Mouse (Mus musculus): ENCODE results near the gene Rtn4rl2. TPM values are rescaled to one million over a fixed set of nuclear protein-coding genes. Genes with fewer than 3 reads are reported as not detected.
A peak's percentile ranks its signal among the peaks of the same experiment; 100 is the strongest.

Gene Rtn4rl2
- polyA plus RNA-seq, 1 experiment from 2014 or later, result 3.6 TPM

DNA sequence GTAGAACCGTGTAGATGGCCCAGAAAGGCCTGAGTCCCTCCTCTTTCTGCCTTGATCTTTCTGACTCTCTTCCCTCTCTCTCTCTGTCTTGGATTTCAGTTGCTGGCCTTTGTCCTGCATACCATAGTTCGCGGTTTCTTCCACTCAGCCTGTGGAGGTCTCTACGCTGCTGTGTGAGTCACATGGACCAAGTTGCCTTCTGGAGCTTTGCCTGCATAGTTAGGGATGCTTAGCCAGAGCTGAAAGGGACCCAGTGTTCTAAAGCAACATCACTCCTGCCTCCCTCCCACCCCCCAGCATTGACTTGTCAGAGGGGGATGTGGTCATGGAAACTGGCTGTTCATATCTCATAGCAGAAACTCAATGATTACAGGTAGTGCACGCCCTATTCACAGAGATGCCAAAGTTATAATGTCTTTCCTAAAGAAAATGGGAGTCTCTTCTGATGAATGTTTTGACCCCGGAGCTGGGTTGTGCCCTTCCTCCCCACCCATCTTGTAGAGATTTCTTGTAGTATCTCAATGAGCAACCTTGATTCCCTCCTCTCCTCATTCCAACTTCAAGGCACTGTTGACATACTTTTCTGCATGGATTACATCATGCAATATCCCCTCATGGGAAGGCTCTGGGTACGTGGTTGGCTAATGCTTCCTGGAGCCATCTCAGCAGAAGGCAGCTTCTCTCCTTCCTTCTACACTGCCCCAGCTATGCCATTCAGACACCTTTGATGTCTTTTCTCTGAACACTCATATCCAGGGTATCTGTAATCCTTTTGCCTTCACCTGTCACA is 26.3 kb downstream of the Rtn4rl2 start:
- no peaks in the 10 kb centered on the region for H3K36me3 ChIP-seq
- WGBS, result 86% methylated on average over 7 of the region's 7 CpGs
- H3K4me2 ChIP-seq (replicated peaks), result no peak overlapping the region
- H3K27me3 ChIP-seq, result peaks cover 4% of the 10 kb centered on the region; the same call in 1 of the 2 replicates
- no peak overlapping the region for H3K4me3 ChIP-seq (replicated peaks)
- H3K4me1 ChIP-seq (replicated peaks), result no peaks in the 10 kb centered on the region; the same call in 1 of the 2 replicates
- no peak overlapping the region for H3K27ac ChIP-seq
- H3K9me3 ChIP-seq, result no peaks in the 10 kb centered on the region
- no peak overlapping the region for H3K9ac ChIP-seq (replicated peaks)
- no peak for ATAC-seq

DNA sequence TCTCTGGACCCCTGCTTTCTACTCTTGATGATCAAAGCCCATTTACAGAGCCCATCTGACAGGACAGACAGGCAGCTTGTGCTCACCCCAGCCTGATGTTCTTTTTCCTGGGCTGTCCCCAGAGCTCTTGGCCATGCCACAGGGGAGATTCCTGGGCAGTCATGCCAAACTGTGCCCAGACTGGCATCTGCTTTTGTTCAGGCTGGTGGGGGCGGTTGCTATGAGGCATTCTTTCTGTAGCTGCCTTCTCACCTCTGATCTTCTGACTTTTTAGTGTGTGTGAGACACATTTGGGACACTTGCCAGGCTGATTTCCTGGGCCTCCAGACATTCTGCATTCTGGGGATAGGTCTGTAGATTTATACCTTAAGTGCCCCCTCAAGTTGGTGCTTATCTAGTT is 28.0 kb downstream of the Rtn4rl2 start:
- no peaks in the 10 kb centered on the region for H3K36me3 ChIP-seq
- WGBS, result 84% methylated on average over 1 of the region's 1 CpGs
- H3K4me2 ChIP-seq (replicated peaks), result no peak overlapping the region
- no peak overlapping the region for H3K27ac ChIP-seq
- no peak overlapping the region for H3K9ac ChIP-seq (replicated peaks)
- no peaks in the 10 kb centered on the region for H3K9me3 ChIP-seq
- H3K4me1 ChIP-seq (replicated peaks), result no peaks in the 10 kb centered on the region
- no peak overlapping the region for H3K4me3 ChIP-seq (replicated peaks)
- no peaks in the 10 kb centered on the region for H3K27me3 ChIP-seq
- no peak for ATAC-seq

DNA sequence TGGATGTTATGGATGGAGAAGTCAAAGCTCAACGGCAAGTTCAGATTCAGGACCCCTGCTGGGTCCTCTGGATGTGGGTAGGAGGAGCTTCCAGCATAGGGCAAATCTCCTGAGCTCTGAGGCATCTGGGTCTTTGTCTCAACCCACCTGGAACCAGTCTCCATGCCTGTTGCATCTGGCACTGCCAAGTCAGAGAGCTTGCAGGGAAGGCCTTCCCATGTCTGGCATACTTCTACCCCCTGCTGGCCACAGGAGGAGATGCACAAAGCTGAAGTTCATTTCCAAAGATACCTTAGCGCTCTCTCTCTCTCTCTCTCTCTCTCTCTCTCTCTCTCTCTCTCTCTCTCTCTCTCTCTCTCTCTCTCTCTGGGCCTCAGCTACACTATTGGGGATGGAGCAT is 30.8 kb downstream of the Rtn4rl2 start:
- Histone ChIP-seq H3K4me3 (replicated peaks) (no peak overlapping the region), H3K27me3 (no peaks in the 10 kb centered on the region), H3K27ac (no peak overlapping the region), H3K4me1 (replicated peaks) (peaks cover 4% of the 10 kb centered on the region), H3K9me3 (no peaks in the 10 kb centered on the region), H3K4me2 (replicated peaks) (no peak overlapping the region), H3K9ac (replicated peaks) (no peak overlapping the region), H3K36me3 (no peaks in the 10 kb centered on the region)
- 76% methylated on average over 2 of the region's 2 CpGs for WGBS
- peak; percentile 70 for ATAC-seq

DNA sequence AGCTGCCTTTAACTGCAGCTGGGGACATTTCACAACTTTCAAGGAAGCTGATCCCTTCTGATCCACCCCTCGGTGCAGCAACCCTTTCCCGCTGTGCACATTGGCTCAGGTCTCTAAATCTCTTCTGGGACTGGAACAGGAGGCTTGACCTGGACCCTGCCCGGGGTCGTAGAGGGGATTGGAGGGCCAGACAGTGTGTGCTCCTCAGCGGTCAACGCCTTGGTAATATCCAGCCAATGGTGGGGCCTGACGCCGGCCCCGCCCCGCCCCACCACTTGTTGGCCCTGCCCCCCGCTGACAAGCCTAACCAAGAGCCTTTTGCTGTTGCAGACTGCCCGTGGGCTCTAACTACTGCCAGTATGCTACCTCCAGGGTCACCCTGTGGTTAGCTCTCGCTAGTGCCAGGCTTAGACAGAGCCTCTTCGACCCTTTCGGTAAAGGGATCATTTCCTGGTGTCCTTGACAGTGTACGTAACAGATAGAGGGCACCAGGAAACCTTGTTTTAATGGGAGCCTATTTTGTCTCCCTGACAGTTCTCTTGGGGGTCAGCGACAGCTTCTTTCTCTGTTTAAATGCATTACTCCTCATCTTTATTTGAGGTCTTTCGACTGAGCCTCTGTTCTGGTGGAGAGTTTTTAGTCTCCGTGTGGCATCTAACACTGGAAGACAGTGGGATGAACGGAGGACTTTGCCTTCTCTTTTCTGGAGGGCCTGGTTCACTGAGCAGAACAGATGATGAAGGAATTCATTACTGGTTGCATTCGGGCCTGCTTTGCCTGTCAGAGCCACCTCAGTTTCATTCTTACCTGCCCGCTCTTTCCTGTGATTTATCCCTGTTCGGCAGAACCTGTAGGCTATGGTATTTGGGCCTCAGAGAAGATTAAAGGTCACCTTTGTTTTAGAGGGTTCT is 35.1 kb downstream of the Rtn4rl2 start:
- peaks cover 4% of the 10 kb centered on the region for H3K4me1 ChIP-seq (replicated peaks)
- WGBS, result 30% methylated on average over 23 of the region's 23 CpGs
- H3K4me3 ChIP-seq (replicated peaks), result no peak overlapping the region
- H3K4me2 ChIP-seq (replicated peaks), result peak overlapping the region; percentile 21
- no peaks in the 10 kb centered on the region for H3K9me3 ChIP-seq
- H3K27me3 ChIP-seq, result no peaks in the 10 kb centered on the region
- H3K9ac ChIP-seq (replicated peaks), result no peak overlapping the region
- H3K27ac ChIP-seq, result no peak overlapping the region
- ATAC-seq, result peak; percentile 49; the same call in 1 of the 2 replicates
- no peaks in the 10 kb centered on the region for H3K36me3 ChIP-seq

DNA sequence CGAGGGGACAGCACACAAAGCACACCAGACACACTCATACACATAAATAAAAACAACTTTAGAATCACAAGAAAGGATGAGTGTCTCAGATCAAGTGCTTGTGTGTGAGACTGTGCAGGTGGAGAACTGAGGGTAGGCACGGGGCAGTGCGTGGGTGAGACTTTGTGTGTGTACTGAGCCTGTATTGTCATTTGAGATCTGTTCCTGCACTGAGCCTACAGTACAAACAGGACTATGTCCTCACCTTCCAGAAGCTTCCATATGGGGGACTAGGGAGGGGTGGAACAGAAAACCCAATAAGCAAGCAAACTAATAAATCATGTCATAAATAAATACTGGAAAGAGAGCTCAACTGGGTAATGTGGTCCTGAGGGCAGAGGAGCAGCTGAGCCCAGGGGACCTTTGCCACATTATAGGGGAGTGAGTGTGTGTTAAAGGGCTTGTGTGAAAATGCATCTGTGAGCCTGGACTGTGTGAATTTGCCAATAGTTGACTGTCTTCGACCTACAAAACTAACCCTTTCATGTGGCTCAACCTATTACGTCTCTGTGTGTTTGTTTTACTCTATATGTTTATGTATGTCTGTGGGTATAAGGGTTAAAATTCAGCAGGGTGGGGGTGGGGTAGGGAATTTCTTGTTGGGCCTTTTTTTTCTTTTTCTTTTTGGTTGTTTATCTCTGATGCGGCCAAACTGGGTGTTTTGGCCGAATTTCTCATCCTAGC is 35.9 kb downstream of the Rtn4rl2 start:
- H3K4me2 ChIP-seq (replicated peaks), result no peak overlapping the region
- no peak overlapping the region for H3K9ac ChIP-seq (replicated peaks)
- no peak for ATAC-seq
- H3K9me3 ChIP-seq, result no peaks in the 10 kb centered on the region
- H3K36me3 ChIP-seq, result no peaks in the 10 kb centered on the region
- no peak overlapping the region for H3K27ac ChIP-seq
- peaks cover 4% of the 10 kb centered on the region for H3K4me1 ChIP-seq (replicated peaks)
- no peak overlapping the region for H3K4me3 ChIP-seq (replicated peaks)
- 64% methylated on average over 7 of the region's 7 CpGs for WGBS
- H3K27me3 ChIP-seq, result no peaks in the 10 kb centered on the region

DNA sequence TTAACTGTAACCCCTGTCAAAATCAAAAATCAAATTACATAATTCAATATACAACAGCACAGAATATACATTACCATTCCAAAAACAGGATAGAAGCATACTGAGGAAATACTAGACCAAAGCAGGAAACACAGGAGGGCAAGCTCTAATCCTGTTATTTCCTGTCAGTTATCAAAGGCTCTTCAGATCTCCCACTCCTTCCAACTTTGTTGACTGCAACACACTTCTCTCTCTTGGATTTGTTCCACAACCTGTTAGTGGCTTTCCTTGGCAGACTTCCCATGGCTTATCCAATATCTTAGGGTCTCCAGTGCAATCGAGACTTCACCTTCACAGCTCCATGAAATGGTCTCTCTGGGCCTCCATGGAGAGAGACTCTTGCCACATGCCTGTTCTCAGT is 41.3 kb downstream of the Rtn4rl2 start:
- Histone ChIP-seq H3K4me3 (replicated peaks) (no peak overlapping the region), H3K36me3 (no peaks in the 10 kb centered on the region), H3K27me3 (peaks cover 19% of the 10 kb centered on the region), H3K9ac (replicated peaks) (no peak overlapping the region), H3K4me2 (replicated peaks) (no peak overlapping the region), H3K9me3 (no peaks in the 10 kb centered on the region), H3K27ac (no peak overlapping the region), H3K4me1 (replicated peaks) (peaks cover 10% of the 10 kb centered on the region)
- no peak for ATAC-seq
- WGBS, result 85% methylated on average over 1 of the region's 1 CpGs

DNA sequence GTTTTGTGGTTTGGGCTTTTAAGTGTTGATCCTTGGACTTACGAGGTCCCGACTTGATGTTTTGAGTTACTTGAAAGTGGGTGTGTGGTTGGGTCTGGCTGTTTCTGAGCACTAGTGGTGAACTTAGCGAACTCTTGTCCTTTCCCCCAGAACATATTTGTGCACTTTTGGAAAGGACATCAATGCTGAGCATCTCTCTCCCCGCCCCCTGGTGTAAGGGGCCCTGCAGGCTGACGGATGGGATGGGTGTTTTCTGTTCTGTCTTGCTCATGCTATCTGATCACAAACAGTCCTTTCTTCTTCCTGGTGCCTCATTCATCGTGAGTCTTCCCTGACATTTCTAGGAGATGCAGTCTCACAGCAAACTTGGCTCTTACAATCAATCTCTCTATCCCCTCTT is 42.9 kb downstream of the Rtn4rl2 start:
- Histone ChIP-seq H3K9me3 (no peaks in the 10 kb centered on the region), H3K27ac (no peak overlapping the region), H3K9ac (replicated peaks) (no peak overlapping the region), H3K36me3 (no peaks in the 10 kb centered on the region), H3K27me3 (peaks cover 35% of the 10 kb centered on the region), H3K4me2 (replicated peaks) (no peak overlapping the region), H3K4me3 (replicated peaks) (no peak overlapping the region), H3K4me1 (replicated peaks) (peaks cover 26% of the 10 kb centered on the region)
- WGBS, result 88% methylated on average over 6 of the region's 6 CpGs
- no peak for ATAC-seq

DNA sequence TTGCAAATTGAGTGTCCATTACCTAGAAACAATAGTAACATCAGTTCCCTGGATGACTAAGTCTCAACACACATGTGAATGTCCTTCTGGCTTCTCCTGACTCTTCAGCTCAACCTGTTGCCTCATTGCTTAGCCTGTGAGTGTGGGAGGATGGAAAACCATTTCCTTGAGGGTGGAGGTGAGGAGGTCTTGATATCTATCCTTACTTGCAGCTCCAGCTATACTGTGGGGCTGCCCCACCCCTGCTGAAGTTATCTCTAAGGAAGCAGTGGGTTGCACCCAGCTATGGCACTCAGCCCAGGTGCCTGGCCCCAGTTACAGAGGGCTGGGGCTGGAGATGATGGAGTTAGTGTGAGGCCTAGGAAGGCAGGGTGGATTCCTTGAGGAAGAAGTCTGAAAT is 44.6 kb downstream of the Rtn4rl2 start:
- no peak overlapping the region for H3K9ac ChIP-seq (replicated peaks)
- H3K4me3 ChIP-seq (replicated peaks), result no peak overlapping the region
- no peak overlapping the region for H3K27ac ChIP-seq
- H3K4me2 ChIP-seq (replicated peaks), result 0 out of 2 replicates have a peak overlapping the region, but pooled peaks have one; percentile 91
- H3K36me3 ChIP-seq, result no peaks in the 10 kb centered on the region
- H3K27me3 ChIP-seq, result peaks cover 52% of the 10 kb centered on the region
- no peak for ATAC-seq
- H3K4me1 ChIP-seq (replicated peaks), result peaks cover 27% of the 10 kb centered on the region
- no peaks in the 10 kb centered on the region for H3K9me3 ChIP-seq

DNA sequence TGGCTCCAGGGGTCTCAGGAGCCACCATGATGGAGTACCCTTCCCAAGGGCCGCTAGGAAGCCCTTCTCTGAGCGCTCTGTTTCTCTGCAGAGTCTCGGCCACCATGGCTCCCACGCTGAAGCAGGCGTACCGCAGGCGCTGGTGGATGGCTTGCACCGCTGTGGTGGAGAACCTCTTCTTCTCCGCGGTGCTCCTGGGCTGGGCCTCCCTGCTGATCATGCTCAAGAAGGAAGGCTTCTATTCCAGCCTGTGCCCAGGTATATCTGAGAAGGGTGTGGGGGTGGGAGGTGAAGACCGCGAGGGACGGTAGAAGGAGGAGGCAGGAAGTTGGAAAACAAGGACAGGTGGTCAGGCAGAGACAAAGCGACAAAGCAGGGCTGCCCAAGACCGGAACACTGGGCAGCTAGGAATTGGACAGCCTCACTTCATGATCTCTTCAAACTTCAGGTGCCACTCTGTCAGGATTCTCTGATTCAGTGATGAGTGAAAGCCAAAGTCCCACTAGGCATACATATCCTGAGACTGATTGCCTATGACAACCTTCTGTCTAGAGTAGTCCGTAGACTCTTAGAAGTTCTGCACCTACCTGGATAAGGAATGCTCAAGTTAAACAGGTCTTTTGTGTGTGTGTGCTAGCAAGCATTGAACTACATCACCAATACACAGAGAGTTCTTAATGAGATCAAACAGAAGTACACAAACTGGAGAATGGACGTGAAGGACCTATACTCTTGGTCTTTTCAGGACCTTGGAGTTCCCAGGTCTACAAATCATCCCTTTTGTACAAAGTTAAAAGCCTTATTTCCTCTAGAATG is 45.6 kb downstream of the Rtn4rl2 start:
- peaks cover 27% of the 10 kb centered on the region for H3K4me1 ChIP-seq (replicated peaks)
- H3K27ac ChIP-seq, result no peak overlapping the region
- peak overlapping the region; percentile 65 for H3K9ac ChIP-seq (replicated peaks)
- H3K36me3 ChIP-seq, result no peaks in the 10 kb centered on the region
- WGBS, result 8% methylated on average over 17 of the region's 17 CpGs
- peaks cover 53% of the 10 kb centered on the region for H3K27me3 ChIP-seq
- ATAC-seq, result no peak
- H3K4me2 ChIP-seq (replicated peaks), result peak overlapping the region; percentile 91
- H3K4me3 ChIP-seq (replicated peaks), result peak overlapping the region; percentile 49
- H3K9me3 ChIP-seq, result no peaks in the 10 kb centered on the region

DNA sequence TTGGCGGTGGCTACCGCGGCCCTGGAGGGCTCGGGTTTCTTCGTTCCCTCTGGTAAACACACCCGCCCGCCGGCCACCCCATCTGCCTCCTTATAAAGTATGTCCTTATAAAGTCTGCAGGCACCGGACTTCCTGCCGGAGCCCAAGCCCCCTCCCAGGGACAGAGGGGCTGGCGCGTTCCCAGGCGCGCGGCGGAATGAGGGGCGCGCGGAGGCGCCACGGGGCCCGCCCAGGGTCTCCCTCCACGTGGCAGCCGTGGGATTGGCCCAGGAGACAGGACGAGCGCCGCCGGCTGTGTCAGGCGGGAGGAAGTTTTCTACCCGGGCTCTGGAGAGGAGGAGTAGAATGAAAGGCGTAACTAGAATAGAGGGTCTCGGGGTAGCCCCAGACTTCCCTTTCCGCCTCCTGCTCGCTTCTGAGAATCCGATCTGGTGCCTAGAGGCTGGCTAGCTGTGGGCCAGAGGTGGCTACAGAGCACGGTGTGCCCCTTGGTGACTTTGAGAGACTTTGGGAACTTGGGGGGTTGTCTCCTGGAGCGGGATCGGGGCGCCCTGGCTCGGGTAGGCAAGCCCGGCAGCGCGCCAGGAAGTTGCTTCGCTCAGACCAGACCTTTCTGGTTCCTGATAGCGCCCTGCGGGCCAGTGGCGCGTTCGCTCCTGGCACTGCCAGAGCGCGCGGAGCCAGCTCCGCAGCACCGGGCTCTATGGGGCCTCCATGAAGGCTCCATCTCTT is 46.3 kb downstream of the Rtn4rl2 start:
- no peaks in the 10 kb centered on the region for H3K36me3 ChIP-seq
- under 1% methylated on average over 54 of the region's 54 CpGs for WGBS
- H3K4me2 ChIP-seq (replicated peaks), result peak overlapping the region; percentile 91
- H3K4me3 ChIP-seq (replicated peaks), result peak overlapping the region; percentile 49
- peak; percentile 91 for ATAC-seq
- peaks cover 27% of the 10 kb centered on the region for H3K4me1 ChIP-seq (replicated peaks)
- H3K27me3 ChIP-seq, result peaks cover 58% of the 10 kb centered on the region
- no peak overlapping the region for H3K27ac ChIP-seq
- H3K9ac ChIP-seq (replicated peaks), result peak overlapping the region; percentile 65
- H3K9me3 ChIP-seq, result no peaks in the 10 kb centered on the region
